Mouse (Mus musculus): Measurements from ENCODE around the gene Fpr3. TPM values are rescaled to one million over a fixed set of nuclear protein-coding genes. Genes with fewer than 3 reads are reported as not detected.
"Not testable (repeated sequence)": the region's sequence is repeated elsewhere in the genome, so short reads cannot be mapped to it uniquely, and the experiment has no call there.

The Fpr3 gene
- total RNA-seq, 2 experiments from 2014 or later = not detected

DNA sequence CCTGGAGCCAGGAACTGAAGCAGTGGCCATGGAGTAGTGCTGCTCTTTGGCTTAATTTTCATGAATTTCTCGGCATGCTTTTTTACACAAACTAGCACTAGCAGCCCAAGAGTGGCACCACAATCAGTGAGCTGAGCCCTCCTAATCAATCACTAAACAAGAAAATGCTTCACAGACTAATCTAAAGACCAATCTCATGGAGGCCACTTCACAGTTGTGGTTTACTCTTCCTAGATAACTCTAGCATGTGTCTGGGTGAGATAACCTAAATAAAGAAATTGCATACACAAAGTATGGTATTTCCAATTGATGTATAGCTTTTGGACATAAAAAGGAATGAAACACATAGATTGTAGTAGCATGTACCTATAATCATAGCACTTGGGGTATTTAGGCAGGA is 8.3 kb upstream of the Fpr3 start:
- no peak for ATAC-seq (ENCODE audit: poor library complexity, severe bottlenecking)

DNA sequence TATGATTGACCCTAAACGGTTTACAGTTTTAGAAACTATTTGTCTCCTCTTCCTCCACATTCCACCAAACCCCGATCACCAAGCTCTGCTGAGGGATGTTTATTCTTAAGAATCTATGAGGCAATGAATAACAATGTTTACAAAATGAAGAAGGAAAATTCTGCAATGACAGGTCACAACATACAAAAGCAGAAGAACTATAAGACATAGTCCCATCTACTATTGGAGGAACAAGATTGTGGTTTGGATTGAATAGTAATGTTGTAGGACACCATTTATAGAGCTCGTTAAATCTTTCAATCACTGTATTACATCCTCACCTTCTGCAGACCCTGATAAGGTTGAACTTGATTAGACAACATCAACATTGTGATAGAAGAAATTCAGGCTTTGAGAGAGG is 5.0 kb upstream of the Fpr3 start:
- peak; percentile 77 for ATAC-seq (ENCODE audit: poor library complexity, severe bottlenecking)

DNA sequence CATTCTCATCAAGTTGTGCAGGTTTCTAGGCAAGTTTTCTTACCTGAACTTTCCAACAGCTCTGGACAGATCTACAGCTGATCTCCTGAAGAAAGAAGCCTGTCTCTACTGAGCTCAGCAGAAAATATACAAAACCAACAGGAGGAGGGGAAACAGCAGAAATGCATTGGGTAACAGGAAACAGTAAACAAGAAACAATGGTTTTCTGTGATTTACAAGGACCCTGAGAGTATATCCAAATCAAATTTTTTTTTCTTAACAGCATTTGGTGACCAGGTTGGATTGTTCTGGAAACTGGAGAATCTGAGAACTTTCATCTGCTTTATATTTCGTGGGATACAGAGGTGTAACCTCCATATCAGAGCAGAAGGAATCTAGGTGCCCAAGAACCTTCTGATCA is 3.8 kb upstream of the Fpr3 start, which contains the start of gene Fpr1:
Fpr1 (minus strand) TSS at position 101 of the 400 bp plus-strand sequence.
- no peak for ATAC-seq (ENCODE audit: poor library complexity, severe bottlenecking)

DNA sequence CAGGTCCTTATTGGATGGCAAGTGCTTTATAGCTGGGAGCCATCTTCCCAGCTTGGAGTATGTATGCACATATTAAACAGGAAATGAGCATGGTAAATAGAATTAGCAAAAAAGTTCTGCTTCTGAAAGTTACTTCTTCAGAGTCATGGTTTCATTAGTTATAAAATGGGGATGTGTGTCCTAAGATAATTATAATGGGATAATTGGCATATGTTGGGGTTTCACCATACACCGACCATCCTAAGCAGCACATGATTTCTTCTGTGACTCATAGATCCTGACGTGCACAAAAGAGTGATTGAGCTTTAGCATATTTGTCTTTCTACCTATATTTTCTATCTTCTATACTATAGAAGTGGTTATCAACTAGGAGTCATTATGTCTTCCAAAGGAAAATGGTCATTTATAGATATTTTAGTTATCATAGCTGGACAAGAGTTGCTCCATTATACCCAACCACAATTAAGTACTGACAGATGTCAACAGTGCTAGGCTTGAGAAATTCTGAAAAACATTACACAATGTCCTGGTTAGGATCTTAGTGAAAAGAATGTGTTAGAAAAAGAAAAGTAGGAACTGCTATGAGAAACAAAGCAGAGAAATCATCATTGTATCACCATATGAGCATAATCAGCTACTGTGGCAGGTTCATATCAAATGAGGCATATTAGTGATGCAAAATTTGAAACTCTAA is 2.2 kb downstream of the Fpr3 start:
- peak; percentile 72 for ATAC-seq (ENCODE audit: poor library complexity, severe bottlenecking)

DNA sequence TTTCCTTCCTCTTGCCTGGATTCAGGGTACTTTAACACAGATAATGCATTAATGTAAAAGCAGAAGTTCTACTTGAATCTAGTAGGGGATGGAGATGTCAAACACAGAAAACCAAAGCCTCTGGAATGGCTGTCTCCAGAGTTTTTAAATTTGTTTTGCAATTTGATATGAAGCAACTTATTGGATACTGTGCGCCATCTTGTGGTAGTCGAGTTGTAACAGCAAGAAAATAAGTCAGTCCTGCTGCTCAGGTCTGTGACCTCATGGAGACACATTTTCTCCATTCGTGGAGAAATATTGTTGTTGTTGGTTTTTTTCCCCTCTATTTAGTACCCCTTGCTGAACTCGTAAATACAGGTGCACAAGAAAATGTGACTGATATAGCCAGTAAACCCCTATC is 8.4 kb downstream of the Fpr3 start:
- ATAC-seq (ENCODE audit: poor library complexity, severe bottlenecking) = peak; percentile 52

DNA sequence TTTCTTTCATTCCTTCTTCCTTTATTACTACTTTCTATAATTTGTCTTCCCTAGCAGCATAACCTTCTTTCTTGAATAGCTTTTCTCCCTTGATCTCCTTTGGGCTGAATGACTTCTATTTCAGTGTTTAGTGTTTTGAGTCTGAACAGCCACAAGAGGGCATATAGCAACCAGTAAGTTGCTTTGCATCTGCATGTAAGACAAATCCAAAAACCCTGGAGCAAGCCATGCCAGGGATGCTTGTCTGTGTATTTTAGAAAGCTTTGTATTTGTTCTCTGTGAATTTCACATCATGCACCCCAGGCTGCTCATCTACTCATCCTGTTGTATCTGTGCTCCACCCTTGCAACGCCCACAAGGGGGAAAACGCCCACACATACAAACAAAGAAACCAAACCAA is 11.6 kb downstream of the Fpr3 start:
- peak; percentile 22; the same call in 1 of the 2 replicates for ATAC-seq (ENCODE audit: poor library complexity, severe bottlenecking)

DNA sequence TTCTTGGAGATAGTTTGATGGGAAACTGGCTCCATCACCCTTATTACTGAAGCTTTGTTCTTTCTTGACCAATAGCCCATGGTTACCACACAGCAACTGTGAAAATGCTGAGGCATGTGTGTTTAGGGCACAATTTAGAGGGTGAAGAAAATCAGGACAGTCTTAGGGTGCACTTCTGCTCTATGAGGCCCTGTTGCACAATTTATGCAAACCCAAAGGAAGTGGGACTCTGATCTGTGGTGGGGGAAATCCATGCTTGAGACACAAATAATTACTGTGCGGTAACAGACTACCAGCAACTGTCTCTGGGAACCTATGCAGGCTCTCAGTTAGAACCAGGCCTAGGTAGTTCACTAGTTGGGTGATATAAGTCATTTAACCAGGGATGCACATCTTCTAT is 13.1 kb downstream of the Fpr3 start:
- peak; percentile 84 for ATAC-seq (ENCODE audit: poor library complexity, severe bottlenecking)

DNA sequence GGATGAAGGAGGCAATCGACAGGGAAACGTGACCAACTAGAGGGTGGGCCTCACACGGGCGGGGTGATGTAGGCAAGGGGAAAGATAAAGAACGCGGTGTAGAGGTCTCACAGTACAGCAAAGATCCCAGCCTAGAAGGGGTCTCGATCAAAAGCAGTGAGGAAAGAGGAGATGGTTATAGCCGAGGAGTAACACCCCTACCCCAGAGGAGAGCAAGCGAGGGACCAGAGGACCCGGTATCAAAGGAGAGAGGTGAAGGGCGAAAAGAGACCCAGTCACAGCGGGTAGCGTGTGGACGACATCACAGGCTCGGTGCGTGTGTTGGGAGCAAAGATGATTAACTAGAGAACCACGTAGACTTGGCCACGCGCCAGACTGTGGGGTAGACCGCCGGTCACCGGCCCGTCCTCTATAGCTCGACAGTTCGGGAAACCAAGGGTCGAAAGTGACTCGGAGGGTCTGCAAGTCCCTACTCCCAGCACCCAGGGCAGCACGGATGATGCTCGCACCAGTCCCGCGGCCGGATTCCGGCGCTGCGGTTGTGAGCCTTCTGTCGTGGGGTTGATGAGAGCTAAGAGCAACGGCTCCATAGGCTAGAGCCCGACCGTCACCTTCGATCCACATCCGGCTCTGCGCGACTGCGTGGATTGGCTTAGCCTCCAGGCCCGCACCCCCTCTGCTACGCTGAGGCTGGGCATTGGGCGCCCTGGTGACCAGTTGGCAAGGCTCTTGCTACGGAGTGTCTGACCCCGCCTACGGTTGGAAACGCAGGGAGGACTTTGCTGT is 22.2 kb downstream of the Fpr3 start:
- ATAC-seq (ENCODE audit: poor library complexity, severe bottlenecking) = peak; percentile 95

DNA sequence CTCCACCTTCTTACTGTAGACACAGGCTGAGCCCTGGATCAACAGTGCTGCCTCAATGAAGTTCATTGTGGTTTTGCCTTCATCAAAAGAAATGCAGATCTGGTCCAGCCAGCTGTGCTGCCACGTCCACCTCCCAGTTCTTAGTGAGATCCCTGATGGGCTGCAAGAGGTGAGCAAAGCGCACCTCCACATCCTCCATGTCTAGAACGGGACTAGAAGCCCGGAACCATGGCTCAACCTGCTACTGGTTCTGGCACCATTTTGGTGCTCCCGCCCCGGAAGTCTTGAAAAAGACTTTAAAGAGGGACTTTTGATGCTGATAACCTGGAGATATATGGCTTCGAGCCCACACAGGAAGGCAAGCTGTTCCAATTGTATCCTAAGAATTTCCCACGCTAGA is 25.0 kb downstream of the Fpr3 start:
- not testable (repeated sequence) for ATAC-seq (ENCODE audit: poor library complexity, severe bottlenecking)

DNA sequence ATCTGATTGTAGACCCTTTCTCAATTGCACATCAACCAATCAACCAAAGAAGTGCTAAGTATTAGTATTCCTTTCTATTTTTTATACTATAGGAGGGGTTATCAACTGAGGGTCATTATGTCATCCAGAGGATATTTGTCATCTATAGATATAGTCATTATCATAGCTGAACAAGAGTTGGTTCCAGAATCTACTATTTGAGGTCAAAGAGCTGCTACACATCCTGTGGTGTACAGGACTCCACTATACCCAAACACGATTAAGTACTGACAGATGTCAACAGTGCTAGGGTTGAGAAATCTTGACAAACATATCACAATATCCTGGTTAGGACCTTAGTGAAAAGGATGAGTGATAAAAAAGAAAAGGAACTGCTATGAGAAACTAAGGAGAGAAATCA is 29.7 kb downstream of the Fpr3 start:
- ATAC-seq (ENCODE audit: poor library complexity, severe bottlenecking) = no peak

DNA sequence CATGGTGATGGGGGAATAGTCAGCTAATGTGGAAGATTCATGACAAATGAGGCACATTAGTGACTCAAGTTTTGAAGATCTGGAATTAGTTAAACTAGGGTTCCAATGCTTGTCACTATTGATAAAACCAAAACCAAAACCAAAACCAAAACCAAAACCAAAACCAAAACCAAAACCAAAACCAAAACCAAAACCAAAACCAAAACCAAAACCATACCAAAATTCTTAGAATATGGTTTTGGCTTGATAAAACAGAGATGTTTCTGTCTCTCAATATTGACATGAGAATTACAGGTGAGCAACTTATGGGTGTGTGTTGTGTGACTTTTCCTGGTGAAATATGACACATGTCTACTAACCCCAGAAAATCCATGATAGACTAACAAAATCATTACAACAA is 30.1 kb downstream of the Fpr3 start:
- no peak for ATAC-seq (ENCODE audit: poor library complexity, severe bottlenecking)

DNA sequence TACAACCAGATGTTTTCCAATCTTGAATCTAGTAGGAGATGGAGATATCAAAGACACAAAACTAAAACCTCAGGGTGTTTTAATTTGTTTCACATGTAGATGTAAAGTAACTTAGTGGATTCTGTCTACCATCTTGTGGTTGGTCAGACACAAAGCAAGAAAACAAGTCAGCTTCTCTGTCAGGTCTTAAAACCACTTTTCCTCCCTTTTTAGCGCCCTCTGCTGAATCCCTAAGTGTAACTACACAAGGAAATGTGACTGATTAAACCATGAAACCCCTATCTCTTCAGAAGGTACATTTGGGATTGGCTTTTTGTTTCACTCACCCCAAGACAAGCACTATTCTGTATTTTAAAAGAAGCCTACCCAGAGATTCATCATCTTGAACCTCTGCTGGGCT is 85.8 kb downstream of the Fpr3 start:
- peak; percentile 93 for ATAC-seq (ENCODE audit: poor library complexity, severe bottlenecking)

DNA sequence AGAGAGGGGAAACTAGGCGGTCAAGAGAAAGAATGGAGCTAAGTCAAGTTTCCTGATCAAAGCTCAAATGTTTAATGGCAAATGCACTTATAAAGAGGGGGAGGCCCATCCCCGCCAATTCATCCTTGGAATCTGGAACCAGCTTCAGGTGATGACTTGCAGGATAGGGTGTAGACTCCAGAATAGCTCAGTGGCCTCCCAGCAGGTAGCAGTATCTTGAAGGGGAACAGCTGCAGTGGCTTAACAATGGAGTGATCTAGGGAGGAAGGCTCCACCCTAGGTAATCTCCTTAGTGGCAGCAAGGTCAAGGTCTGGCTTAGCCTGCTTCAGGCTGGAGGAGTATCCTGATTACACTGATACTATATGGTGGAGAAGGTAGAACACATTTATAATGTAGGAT is 93.6 kb downstream of the Fpr3 start:
- not testable (repeated sequence) for ATAC-seq (ENCODE audit: poor library complexity, severe bottlenecking)

DNA sequence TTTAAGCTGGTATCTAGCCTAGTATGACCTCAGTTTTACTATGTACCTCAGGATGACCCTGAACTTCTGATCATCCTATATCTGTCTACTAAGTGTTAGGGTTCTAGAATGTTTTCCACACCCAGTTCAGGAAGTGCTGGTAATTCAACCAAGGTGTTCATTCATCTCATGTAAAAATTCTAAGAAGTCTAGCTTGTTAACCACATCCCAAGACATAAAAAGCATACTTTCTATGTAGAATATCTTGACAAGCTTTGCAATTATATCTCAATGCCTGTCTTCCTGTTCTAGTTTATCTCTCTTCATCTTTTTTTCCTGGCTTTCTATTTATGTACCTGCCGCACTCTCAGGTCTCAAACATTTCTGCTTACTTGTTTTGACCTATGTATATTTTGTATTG is 117.1 kb downstream of the Fpr3 start:
- no peak for ATAC-seq (ENCODE audit: poor library complexity, severe bottlenecking)

Other genes starting within 250 kb of the Fpr3 start
- not detected in 2 replicates for gene Vmn2r90, start 184.1 kb upstream of the Fpr3 start, total RNA-seq (2015)
- not detected in 2 replicates for gene Vmn2r90, start 184.1 kb upstream of the Fpr3 start, total RNA-seq (2017)
- 7.5 and 10.1 TPM in 2 replicates for gene Spaca6, start 60.7 kb upstream of the Fpr3 start, total RNA-seq (2015)
- 1.9 TPM in 1 of 2 replicates, not detected in the other for gene Spaca6, start 60.7 kb upstream of the Fpr3 start, total RNA-seq (2017)
- not detected in 2 replicates for gene Has1, start 32.6 kb upstream of the Fpr3 start, total RNA-seq (2015)
- not detected in 2 replicates for gene Has1, start 32.6 kb upstream of the Fpr3 start, total RNA-seq (2017)
- gene Fpr1, start 3.9 kb upstream of the Fpr3 start, total RNA-seq (2015) = 65.4 and 74.3 TPM in 2 replicates
- 53.9 and 57.5 TPM in 2 replicates for gene Fpr1, start 3.9 kb upstream of the Fpr3 start, total RNA-seq (2017)
- 335 and 343 TPM in 2 replicates for gene Fpr2, start within 50 bp of the Fpr3 start, total RNA-seq (2015)
- 80.8 and 91.0 TPM in 2 replicates for gene Fpr2, start within 50 bp of the Fpr3 start, total RNA-seq (2017)
- gene Fpr-rs4, start 133.9 kb downstream of the Fpr3 start, total RNA-seq (2015) = not detected in 2 replicates
- gene Fpr-rs4, start 133.9 kb downstream of the Fpr3 start, total RNA-seq (2017) = not detected in 2 replicates
- not detected in 2 replicates for gene Vmn2r124, start 161.6 kb downstream of the Fpr3 start, total RNA-seq (2015)
- not detected in 2 replicates for gene Vmn2r124, start 161.6 kb downstream of the Fpr3 start, total RNA-seq (2017)
- gene Vmn2r91, start 197.2 kb downstream of the Fpr3 start, total RNA-seq (2015) = not detected in 2 replicates
- not detected in 2 replicates for gene Vmn2r91, start 197.2 kb downstream of the Fpr3 start, total RNA-seq (2017)